Mouse (Mus musculus) MN1 (cell line): Measurements from ENCODE around the gene Zfp386.
"Not testable (repeated sequence)": the region's sequence is repeated elsewhere in the genome, so short reads cannot be mapped to it uniquely, and the experiment has no call there.

ENCODE experiments used
- DNase-seq: peaks from one replicate; pipeline ENCODE4 v3.0.0-alpha.2; 2016; ENCODE audit warnings: low spot score

The Zfp386 gene

GRCm38 (mm10) chr12:116047440-116048377 lies at the start of gene Zfp386:
TSS of gene Zfp386 (plus strand) at chr12:116047724.
- DNase-seq, result peak; percentile 98

DNA sequence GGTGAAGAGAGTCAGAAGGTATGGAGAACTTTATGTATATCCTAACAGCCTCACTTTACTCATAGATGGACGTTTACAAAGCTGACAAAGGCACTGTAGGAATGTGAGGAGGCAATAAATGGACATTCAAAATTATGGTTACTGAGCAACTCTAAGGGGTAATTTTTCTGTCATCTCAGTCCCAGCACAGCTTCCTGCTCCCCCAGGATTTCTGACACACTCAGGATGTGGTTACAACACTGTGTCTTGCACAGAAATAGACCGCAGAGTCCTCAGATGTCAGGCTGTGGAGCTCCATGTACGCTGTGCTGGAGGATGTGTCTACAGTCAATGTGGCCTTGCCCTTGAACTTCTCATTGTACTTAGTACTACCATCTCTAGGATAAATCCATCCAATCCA lies 47.7 kb upstream of the Zfp386 start:
- not testable (repeated sequence) for DNase-seq

- DNase-seq, result not testable (repeated sequence)
Measured at GRCm38 (mm10) chr12:116002946-116003345, 44.6 kb upstream of the Zfp386 start.

GRCm38 (mm10) chr12:116010812-116011211 lies 36.7 kb upstream of the Zfp386 start:
- DNase-seq, result no peak

- no peak for DNase-seq
Measured at GRCm38 (mm10) chr12:116028095-116028494, 19.4 kb upstream of the Zfp386 start.

DNA sequence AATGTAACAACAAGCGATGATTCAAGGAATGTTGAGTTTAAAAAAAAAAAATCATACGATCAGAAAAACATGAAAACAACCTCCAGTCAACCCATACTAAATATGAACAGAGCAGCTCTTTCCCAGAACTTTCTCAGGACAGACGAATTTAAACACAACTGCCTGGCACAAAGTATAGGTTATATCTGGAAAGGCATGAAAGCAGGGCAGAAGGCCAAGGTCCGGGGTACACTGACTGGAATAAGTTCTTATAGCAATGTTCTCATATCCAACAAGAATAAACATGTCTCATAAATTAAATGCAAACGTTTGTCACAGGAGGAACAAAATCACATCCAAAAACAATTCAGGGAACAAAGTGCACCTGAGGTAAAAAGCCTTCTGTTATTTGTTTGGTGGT lies 12.2 kb upstream of the Zfp386 start:
- DNase-seq, result no peak

DNA sequence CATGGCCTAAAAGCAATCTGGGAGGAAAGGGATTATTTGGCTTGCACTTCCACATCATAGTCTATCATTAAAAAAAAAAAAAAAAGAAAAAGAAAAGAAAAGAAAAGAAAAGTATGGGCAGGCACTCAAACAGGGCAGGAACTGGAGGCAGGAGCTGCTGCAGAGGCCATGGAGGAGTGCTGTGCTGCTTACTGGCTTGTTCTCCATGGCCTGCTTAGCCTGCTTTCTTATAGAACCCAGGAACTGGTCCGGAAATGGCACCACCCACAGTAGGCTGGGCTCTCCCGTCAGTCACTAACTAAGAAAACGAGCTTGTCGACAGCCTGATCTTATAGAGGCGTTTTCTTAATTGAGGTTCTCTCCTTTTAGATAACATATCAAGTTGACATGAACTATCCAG lies 2.7 kb upstream of the Zfp386 start:
- peak; percentile 2 for DNase-seq

GRCm38 (mm10) chr12:116048766-116049165 lies 1.2 kb downstream of the Zfp386 start:
- DNase-seq, result no peak

DNA sequence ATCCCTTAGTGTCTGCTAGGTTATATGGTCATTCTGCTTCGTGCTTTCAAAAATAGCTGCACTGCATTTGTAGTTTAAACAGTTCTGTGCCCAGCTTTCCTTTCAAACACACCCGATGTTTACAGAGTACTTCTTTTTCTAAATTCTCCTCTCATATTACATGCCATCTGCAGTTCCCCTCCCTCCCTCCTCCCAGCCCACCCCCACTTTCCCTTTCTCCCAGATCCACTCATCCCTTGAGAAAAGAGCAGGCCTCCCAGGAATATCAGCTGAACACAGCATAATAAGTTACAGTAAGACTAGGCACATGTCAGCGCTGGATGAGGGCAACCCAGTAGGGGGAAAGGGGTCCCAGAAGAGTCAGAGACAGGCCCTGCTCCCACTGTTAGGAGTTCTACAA lies 1.7 kb downstream of the Zfp386 start:
- no peak for DNase-seq

- DNase-seq, result peak; percentile 38
Measured at GRCm38 (mm10) chr12:116049701-116050100, 2.2 kb downstream of the Zfp386 start.

GRCm38 (mm10) chr12:116054342-116054741 lies 6.8 kb downstream of the Zfp386 start:
- no peak for DNase-seq

DNA sequence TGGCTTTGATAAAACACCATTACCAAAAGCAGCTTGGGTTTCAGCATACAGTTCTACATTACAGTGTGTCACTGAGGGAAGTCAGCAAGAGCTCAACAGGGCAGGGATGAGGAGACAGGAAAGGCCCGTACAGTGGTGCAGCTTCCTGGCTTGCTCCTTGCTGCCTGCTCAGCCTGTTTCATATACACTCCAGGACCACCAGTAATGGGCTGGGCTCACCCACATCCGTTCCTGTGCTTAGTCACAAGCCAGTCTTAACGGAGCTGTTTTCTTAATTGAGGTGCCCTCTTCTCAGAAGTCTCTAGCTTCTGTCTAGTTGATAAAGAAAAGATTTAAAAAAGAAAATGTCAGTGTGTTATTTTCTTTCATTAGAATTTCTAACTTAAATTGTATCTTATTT lies 8.6 kb downstream of the Zfp386 start:
- no peak for DNase-seq

DNA sequence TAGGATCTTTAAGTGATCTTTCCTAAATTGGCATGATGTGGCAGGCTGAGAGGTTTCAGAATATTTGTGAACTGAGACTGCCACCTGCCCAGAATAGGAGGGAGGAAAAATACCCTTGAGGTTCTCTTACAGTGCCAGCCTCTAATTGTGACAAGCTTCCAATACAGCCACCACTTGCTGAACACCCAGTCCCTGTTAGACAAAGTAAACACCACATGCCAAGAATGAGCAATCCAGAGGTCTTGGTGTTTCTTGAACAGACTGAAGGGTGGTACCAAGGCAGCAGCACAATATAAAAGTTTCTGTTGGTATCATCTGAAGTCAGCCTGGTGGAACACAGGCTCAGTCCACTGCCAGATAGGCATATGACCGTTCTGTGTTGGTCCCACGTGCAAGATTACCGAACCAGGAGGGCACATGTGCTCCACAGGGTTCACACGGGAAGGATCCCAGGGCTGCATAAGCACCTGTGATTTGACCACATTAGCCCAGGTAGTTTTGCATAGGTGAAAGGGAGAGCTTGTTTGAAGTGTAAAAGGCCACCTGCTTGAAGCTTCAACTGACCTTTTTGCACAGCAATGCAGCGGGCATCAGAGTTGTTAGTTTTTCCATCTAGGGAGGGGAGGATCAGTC lies 14.2 kb downstream of the Zfp386 start:
- DNase-seq, result no peak

- DNase-seq, result no peak
Measured at GRCm38 (mm10) chr12:116062194-116062583, 14.7 kb downstream of the Zfp386 start.

GRCm38 (mm10) chr12:116063020-116063419 lies 15.5 kb downstream of the Zfp386 start:
- DNase-seq, result no peak

DNA sequence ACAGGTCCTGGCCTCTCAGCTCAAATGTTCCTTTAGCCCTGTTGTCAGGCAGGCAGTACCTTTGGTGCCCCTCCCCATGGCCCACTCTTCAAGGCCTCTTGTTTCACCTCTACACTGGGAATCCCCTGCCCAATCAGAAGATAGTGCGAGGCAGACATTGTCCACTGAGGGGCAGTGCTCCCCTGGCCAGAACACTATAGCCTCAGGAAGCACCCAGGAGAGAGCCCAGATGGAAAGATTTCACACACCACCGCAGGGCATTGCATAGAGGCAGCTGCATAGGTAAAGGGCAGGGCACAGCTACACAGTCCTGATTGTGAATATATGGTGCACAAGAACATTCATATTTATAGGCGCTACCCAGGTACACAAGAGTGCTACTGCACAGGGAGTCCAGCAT lies 23.5 kb downstream of the Zfp386 start:
- DNase-seq, result peak; percentile 25

DNA sequence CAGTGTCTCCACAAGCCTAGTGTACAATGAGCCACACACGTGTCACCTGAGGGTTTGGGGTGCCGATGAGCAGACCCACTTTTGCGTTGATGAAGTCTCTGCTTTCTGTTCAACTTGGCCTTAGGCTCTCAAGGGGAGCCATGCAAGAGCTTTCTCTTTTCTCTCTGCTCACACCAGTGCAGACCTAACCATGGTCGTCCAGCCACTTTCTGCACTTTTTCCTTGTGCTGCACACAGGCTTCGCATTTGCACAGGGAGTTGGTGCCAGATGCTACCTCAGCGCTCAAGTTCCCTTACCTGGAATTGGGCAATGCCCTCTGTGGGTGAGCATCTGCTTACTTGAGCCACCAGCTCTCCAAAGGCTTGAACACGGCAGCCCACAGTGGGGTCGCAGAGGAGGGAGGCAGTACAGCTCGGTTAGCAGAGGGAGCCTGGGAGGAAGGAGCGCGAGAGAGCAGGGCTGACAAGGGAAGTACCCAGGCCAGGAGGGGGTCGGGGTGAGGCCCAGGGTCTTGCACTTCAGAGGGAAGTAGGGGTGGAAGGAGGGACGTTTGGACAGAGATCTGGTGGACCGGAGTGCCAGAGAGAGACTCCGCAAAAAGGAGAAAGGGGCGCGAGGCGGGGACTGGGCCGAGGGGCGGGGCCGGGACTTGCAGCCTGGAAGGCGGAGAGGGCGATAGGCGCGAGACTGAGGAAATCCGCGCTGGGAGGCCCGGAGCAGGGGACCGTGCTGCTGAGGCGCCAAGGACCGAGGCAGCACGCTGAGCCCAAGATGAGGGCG lies 29.7 kb downstream of the Zfp386 start, which contains the start of gene Vipr2:
Gene Vipr2, plus strand, starts transcription at position 653 of the 781 bp plus-strand sequence.
- DNase-seq, result peak; percentile 39

DNA sequence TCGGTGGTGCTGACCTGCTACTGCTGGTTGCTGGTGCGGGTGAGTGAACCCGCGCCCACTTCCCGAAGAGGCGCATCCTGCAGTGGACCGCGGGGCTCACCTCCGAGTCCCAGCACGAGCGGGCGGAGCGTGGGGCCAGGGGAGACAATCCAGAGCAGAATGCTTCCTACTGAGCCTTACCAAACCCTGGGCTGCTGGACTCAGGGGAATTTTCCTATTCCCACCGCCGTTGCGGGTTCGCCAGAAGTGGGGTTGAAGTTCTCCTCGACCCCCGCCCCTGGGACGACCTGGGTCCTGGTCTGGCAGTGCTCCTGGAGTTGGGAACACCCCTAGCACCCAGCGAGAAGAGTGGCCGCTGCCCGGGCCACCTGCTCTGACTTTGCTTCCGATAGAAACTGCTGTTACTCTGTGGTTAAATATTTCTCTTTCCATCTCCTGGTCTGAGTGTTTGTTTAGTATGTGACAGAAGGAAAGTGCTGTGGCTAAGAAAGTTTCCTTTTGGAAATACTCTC lies 30.4 kb downstream of the Zfp386 start:
- DNase-seq, result no peak

GRCm38 (mm10) chr12:116083125-116083524 lies 35.6 kb downstream of the Zfp386 start:
- DNase-seq, result no peak

- DNase-seq, result no peak
Measured at GRCm38 (mm10) chr12:116084294-116084693, 36.8 kb downstream of the Zfp386 start.

GRCm38 (mm10) chr12:116086951-116087600 lies 39.6 kb downstream of the Zfp386 start:
- no peak for DNase-seq

- DNase-seq, result no peak
Measured at GRCm38 (mm10) chr12:116089836-116090235, 42.3 kb downstream of the Zfp386 start.
